Mouse (Mus musculus): ENCODE data around the gene Khdrbs2.

Gene Khdrbs2

GRCm38 (mm10) chr1:32172506-32173239, at the start of gene Khdrbs2:
Gene Khdrbs2, plus strand, starts transcription at chr1:32172714.
- DNase-seq = peak; percentile 88 to 93

GRCm38 (mm10) chr1:32174566-32174965, 2.1 kb downstream of the Khdrbs2 start:
- DNase-seq = no peak

GRCm38 (mm10) chr1:32199664-32200260, 27.2 kb downstream of the Khdrbs2 start:
- DNase-seq = no peak

- no peak for DNase-seq
Observed at GRCm38 (mm10) chr1:32248443-32248842, 75.9 kb downstream of the Khdrbs2 start.

- DNase-seq = no peak
Observed at GRCm38 (mm10) chr1:32249602-32250001, 77.1 kb downstream of the Khdrbs2 start.

- DNase-seq = no peak
Observed at GRCm38 (mm10) chr1:32250337-32250736, 77.8 kb downstream of the Khdrbs2 start.

- DNase-seq = no peak
Observed at GRCm38 (mm10) chr1:32258942-32259341, 86.4 kb downstream of the Khdrbs2 start.

- peak in 1 of 2 experiments; percentile 6 for DNase-seq
Observed at GRCm38 (mm10) chr1:32270519-32270918, 98.0 kb downstream of the Khdrbs2 start.

GRCm38 (mm10) chr1:32294702-32295101, 122.2 kb downstream of the Khdrbs2 start:
- DNase-seq = no peak

- DNase-seq = no peak
Observed at GRCm38 (mm10) chr1:32301391-32301790, 128.9 kb downstream of the Khdrbs2 start.

- DNase-seq = no peak
Observed at GRCm38 (mm10) chr1:32309074-32309473, 136.6 kb downstream of the Khdrbs2 start.

GRCm38 (mm10) chr1:32309637-32310036, 137.1 kb downstream of the Khdrbs2 start:
- no peak for DNase-seq

GRCm38 (mm10) chr1:32339108-32339507, 166.6 kb downstream of the Khdrbs2 start:
- no peak for DNase-seq

GRCm38 (mm10) chr1:32347538-32347937, 175.0 kb downstream of the Khdrbs2 start:
- DNase-seq = no peak

GRCm38 (mm10) chr1:32352076-32352475, 179.6 kb downstream of the Khdrbs2 start:
- no peak for DNase-seq

- DNase-seq = no peak
Observed at GRCm38 (mm10) chr1:32363539-32363938, 191.0 kb downstream of the Khdrbs2 start.

- no peak for DNase-seq
Observed at GRCm38 (mm10) chr1:32397553-32397952, 225.0 kb downstream of the Khdrbs2 start.

- DNase-seq = no peak
Observed at GRCm38 (mm10) chr1:32407651-32408050, 235.1 kb downstream of the Khdrbs2 start.

GRCm38 (mm10) chr1:32428410-32428809, 255.9 kb downstream of the Khdrbs2 start:
- DNase-seq = no peak

- DNase-seq = no peak
Observed at GRCm38 (mm10) chr1:32429493-32429892, 257.0 kb downstream of the Khdrbs2 start.

- no peak for DNase-seq
Observed at GRCm38 (mm10) chr1:32430516-32430915, 258.0 kb downstream of the Khdrbs2 start.

- no peak for DNase-seq
Observed at GRCm38 (mm10) chr1:32433118-32433517, 260.6 kb downstream of the Khdrbs2 start.

GRCm38 (mm10) chr1:32443927-32444326, 271.4 kb downstream of the Khdrbs2 start:
- DNase-seq = no peak

GRCm38 (mm10) chr1:32463103-32463516, 290.6 kb downstream of the Khdrbs2 start:
- no peak for DNase-seq

Measured in kidney, postnatal 4 days (tissue).